Mouse (Mus musculus): Measurements from ENCODE around the gene Ank.

- TF ChIP-seq CTCF (IDR thresholded peaks at IDR 0.05; ENCODE audit: low read depth) (no peak), EP300 (optimal IDR thresholded peaks at IDR 0.05) (no peak)
Observed at GRCm38 (mm10) chr15:27452496-27452895, 14.0 kb upstream of the Ank start.
